Mouse (Mus musculus): ENCODE data around the gene Rtn4rl1. TPM values are rescaled to one million over a fixed set of nuclear protein-coding genes. Genes with fewer than 3 reads are reported as not detected.
A peak's percentile ranks its signal among the peaks of the same experiment; 100 is the strongest.
"Not testable (repeated sequence)": the region's sequence is repeated elsewhere in the genome, so short reads cannot be mapped to it uniquely, and the experiment has no call there.

Rtn4rl1 gene
- polyA plus RNA-seq, 1 experiment from 2014 or later: 1.1 TPM

GRCm38 (mm10) chr11:75290566-75291271 is 97.1 kb downstream of the Rtn4rl1 start:
- Histone ChIP-seq H3K4me1 (ENCODE audit: insufficient read depth) (no peaks in the 10 kb centered on the region), H3K9me3 (ENCODE audit: low read depth, low read length) (no peaks in the 10 kb centered on the region), H3K4me2 (no peak overlapping the region), H3K9ac (no peak overlapping the region), H3K36me3 (ENCODE audit: insufficient read depth) (no peaks in the 10 kb centered on the region), H3K27ac (ENCODE audit: low read depth) (no peak overlapping the region), H3K27me3 (ENCODE audit: insufficient read depth, low read length) (peaks cover 17% of the 10 kb centered on the region), H3K4me3 (ENCODE audit: low read depth, low read length) (no peak overlapping the region)
- DNase-seq: peak; percentile 97
- ATAC-seq (ENCODE audit: insufficient read depth): peak; percentile 62
- TF ChIP-seq CTCF (IDR thresholded peaks at IDR 0.05; ENCODE audit: low read depth): peak; percentile 96
- 19% methylated on average over 6 of the region's 6 CpGs for WGBS

GRCm38 (mm10) chr11:75291389-75292215 is 98.0 kb downstream of the Rtn4rl1 start:
- Histone ChIP-seq H3K27me3 (ENCODE audit: insufficient read depth, low read length) (peaks cover 17% of the 10 kb centered on the region), H3K4me2 (peak overlapping the region; percentile 37; the same call in 1 of the 2 replicates), H3K9ac (no peak overlapping the region), H3K27ac (ENCODE audit: low read depth) (no peak overlapping the region), H3K9me3 (ENCODE audit: low read depth, low read length) (no peaks in the 10 kb centered on the region), H3K4me1 (ENCODE audit: insufficient read depth) (no peaks in the 10 kb centered on the region), H3K4me3 (ENCODE audit: low read depth, low read length) (no peak overlapping the region), H3K36me3 (ENCODE audit: insufficient read depth) (no peaks in the 10 kb centered on the region)
- DNase-seq: peak; percentile 39
- no peak for ATAC-seq (ENCODE audit: insufficient read depth)
- WGBS: 26% methylated on average over 25 of the region's 25 CpGs
- TF ChIP-seq CTCF (IDR thresholded peaks at IDR 0.05; ENCODE audit: low read depth): no peak

- H3K9me3 ChIP-seq (ENCODE audit: low read depth, low read length): no peaks in the 10 kb centered on the region
- no peak for TF ChIP-seq CTCF (IDR thresholded peaks at IDR 0.05; ENCODE audit: low read depth)
- WGBS: 84% methylated on average over 7 of the region's 7 CpGs
- DNase-seq (no peak), ATAC-seq (ENCODE audit: insufficient read depth) (no peak)
- H3K27me3 ChIP-seq (ENCODE audit: insufficient read depth, low read length): peaks cover 17% of the 10 kb centered on the region
- no peaks in the 10 kb centered on the region for H3K36me3 ChIP-seq (ENCODE audit: insufficient read depth)
- no peak overlapping the region for H3K4me3 ChIP-seq (ENCODE audit: low read depth, low read length)
- no peak overlapping the region for H3K27ac ChIP-seq (ENCODE audit: low read depth)
- H3K4me2 ChIP-seq: no peak overlapping the region
- no peaks in the 10 kb centered on the region for H3K4me1 ChIP-seq (ENCODE audit: insufficient read depth)
- H3K9ac ChIP-seq: no peak overlapping the region
These were observed 98.7 kb downstream of the Rtn4rl1 start for GRCm38 (mm10) chr11:75292281-75292680.

GRCm38 (mm10) chr11:75293852-75294361 is 100.3 kb downstream of the Rtn4rl1 start:
- no peak for DNase-seq
- WGBS: 46% methylated on average over 21 of the region's 21 CpGs
- no peak for TF ChIP-seq CTCF (IDR thresholded peaks at IDR 0.05; ENCODE audit: low read depth)
- Histone ChIP-seq H3K36me3 (ENCODE audit: insufficient read depth) (no peaks in the 10 kb centered on the region), H3K9me3 (ENCODE audit: low read depth, low read length) (no peaks in the 10 kb centered on the region), H3K4me2 (no peak overlapping the region), H3K9ac (no peak overlapping the region), H3K4me1 (ENCODE audit: insufficient read depth) (no peaks in the 10 kb centered on the region), H3K27me3 (ENCODE audit: insufficient read depth, low read length) (peaks cover 17% of the 10 kb centered on the region), H3K27ac (ENCODE audit: low read depth) (no peak overlapping the region), H3K4me3 (ENCODE audit: low read depth, low read length) (no peak overlapping the region)
- no peak for ATAC-seq (ENCODE audit: insufficient read depth)

GRCm38 (mm10) chr11:75294862-75295261 is 101.3 kb downstream of the Rtn4rl1 start:
- 52% methylated on average over 9 of the region's 9 CpGs for WGBS
- Histone ChIP-seq H3K27ac (ENCODE audit: low read depth) (no peak overlapping the region), H3K27me3 (ENCODE audit: insufficient read depth, low read length) (peaks cover 17% of the 10 kb centered on the region), H3K9ac (no peak overlapping the region), H3K36me3 (ENCODE audit: insufficient read depth) (peaks cover 8% of the 10 kb centered on the region), H3K4me2 (no peak overlapping the region), H3K4me1 (ENCODE audit: insufficient read depth) (no peaks in the 10 kb centered on the region), H3K9me3 (ENCODE audit: low read depth, low read length) (no peaks in the 10 kb centered on the region), H3K4me3 (ENCODE audit: low read depth, low read length) (no peak overlapping the region)
- no peak for DNase-seq
- ATAC-seq (ENCODE audit: insufficient read depth): no peak
- TF ChIP-seq CTCF (IDR thresholded peaks at IDR 0.05; ENCODE audit: low read depth): no peak

- ATAC-seq (ENCODE audit: insufficient read depth); DNase-seq; H3K4me1 ChIP-seq (ENCODE audit: insufficient read depth); H3K27ac ChIP-seq (ENCODE audit: low read depth); H3K4me2 ChIP-seq; H3K9me3 ChIP-seq (ENCODE audit: low read depth, low read length); H3K9ac ChIP-seq; H3K4me3 ChIP-seq (ENCODE audit: low read depth, low read length): not testable (repeated sequence)
- peaks cover 17% of the 10 kb centered on the region for H3K27me3 ChIP-seq (ENCODE audit: insufficient read depth, low read length)
- whole genome bisulfite sequencing: 72% methylated on average over 5 of the region's 5 CpGs
- peaks cover 15% of the 10 kb centered on the region for H3K36me3 ChIP-seq (ENCODE audit: insufficient read depth)
These were observed 102.0 kb downstream of the Rtn4rl1 start for GRCm38 (mm10) chr11:75295534-75295933.

- Histone ChIP-seq H3K27me3 (ENCODE audit: insufficient read depth, low read length) (peaks cover 17% of the 10 kb centered on the region), H3K9me3 (ENCODE audit: low read depth, low read length) (no peaks in the 10 kb centered on the region), H3K27ac (ENCODE audit: low read depth) (no peak overlapping the region), H3K4me3 (ENCODE audit: low read depth, low read length) (no peak overlapping the region), H3K4me2 (no peak overlapping the region), H3K4me1 (ENCODE audit: insufficient read depth) (no peaks in the 10 kb centered on the region), H3K36me3 (ENCODE audit: insufficient read depth) (peaks cover 24% of the 10 kb centered on the region), H3K9ac (no peak overlapping the region)
- DNase-seq: no peak
- 65% methylated on average over 9 of the region's 9 CpGs for WGBS
- ATAC-seq (ENCODE audit: insufficient read depth): no peak
- no peak for TF ChIP-seq CTCF (IDR thresholded peaks at IDR 0.05; ENCODE audit: low read depth)
These were observed 102.9 kb downstream of the Rtn4rl1 start for GRCm38 (mm10) chr11:75296406-75297005.
